Mouse (Mus musculus): ENCODE results near the gene Tmco4. TPM values are rescaled to one million over a fixed set of nuclear protein-coding genes. Genes with fewer than 3 reads are reported as not detected.
A peak's percentile ranks its signal among the peaks of the same experiment; 100 is the strongest.

Tmco4 gene
- polyA plus RNA-seq, 1 experiment from 2014 or later, result 1.4 TPM

DNA sequence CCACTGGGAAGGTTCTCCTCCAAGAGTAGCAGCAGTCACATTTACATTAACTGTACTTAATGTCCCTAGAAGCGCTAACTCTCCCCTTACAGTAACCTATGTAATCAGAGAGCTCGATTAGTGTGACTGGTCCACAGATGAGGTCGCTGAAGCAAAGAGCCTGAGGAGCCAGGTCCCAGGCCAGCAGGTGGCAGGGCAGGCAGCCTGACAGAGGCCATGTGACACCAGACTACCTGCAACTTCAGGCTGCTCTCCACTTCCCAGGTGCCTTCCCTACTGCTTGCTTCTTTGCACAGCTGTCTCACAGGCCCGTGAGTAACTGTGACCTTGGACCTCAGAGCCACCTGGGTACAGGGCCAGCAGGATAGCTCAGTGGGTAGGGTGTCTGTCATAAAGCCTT, 61.9 kb downstream of the Tmco4 start:
- H3K9me3 ChIP-seq (replicated peaks), result no peaks in the 10 kb centered on the region
- no peak for DNase-seq (ENCODE audit: low spot score)
- no peak overlapping the region for H3K27ac ChIP-seq
- peaks cover 16% of the 10 kb centered on the region for H3K4me1 ChIP-seq
- WGBS, result 52% methylated on average over 4 of the region's 4 CpGs
- peaks cover 4% of the 10 kb centered on the region; the same call in 1 of the 2 replicates for H3K27me3 ChIP-seq (ENCODE audit: low read depth, poor library complexity, severe bottlenecking)
- H3K36me3 ChIP-seq, result no peaks in the 10 kb centered on the region
- H3K4me3 ChIP-seq, result no peak overlapping the region

DNA sequence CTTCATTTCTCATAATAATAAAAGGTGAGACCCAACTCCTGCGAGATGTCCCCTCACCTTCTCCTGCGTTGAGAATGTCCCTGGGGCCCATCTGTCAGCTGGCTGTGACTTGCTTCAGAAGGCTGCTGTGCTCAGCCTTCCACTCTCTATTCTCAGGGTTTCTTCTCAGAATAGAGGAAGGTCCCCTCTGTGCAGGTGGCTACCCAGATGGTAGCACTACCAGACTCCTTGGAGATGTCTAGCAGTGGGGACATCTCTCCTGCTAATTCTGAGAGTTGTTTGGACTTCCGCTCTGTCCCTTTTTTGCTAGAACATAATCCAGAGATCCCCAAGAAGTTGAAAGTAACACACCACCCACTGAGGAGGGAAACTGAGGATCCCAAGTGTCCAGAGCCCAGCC, 62.3 kb downstream of the Tmco4 start:
- peaks cover 20% of the 10 kb centered on the region for H3K4me1 ChIP-seq
- no peak overlapping the region for H3K4me3 ChIP-seq
- 95% methylated on average over 3 of the region's 3 CpGs for WGBS
- no peak overlapping the region for H3K27ac ChIP-seq
- no peaks in the 10 kb centered on the region for H3K36me3 ChIP-seq
- H3K27me3 ChIP-seq (ENCODE audit: low read depth, poor library complexity, severe bottlenecking), result peaks cover 8% of the 10 kb centered on the region; the same call in 1 of the 2 replicates
- no peaks in the 10 kb centered on the region for H3K9me3 ChIP-seq (replicated peaks)
- no peak for DNase-seq (ENCODE audit: low spot score)

DNA sequence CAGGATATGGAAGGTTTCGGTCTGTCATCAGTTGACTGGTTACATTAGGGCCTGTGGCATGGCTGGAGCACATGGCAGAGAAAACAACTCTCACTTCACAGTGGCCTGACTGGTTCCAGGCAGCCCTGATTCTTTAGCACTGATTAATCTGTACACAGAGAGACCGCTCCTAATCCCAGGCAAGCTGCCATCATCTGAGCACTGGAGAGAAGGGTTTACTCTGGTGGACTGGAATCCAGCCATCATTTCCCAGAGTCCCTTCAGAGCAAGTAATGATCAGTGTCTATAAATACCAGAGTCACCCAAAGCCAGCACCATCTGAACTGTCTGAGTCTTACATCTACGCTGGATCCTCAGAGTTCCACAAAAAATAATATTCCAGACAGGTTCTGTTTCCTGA, 63.1 kb downstream of the Tmco4 start:
- Histone ChIP-seq H3K27ac (no peak overlapping the region), H3K9me3 (replicated peaks) (no peaks in the 10 kb centered on the region), H3K4me3 (no peak overlapping the region), H3K36me3 (no peaks in the 10 kb centered on the region), H3K4me1 (peaks cover 29% of the 10 kb centered on the region), H3K27me3 (ENCODE audit: low read depth, poor library complexity, severe bottlenecking) (peaks cover 16% of the 10 kb centered on the region; the same call in 1 of the 2 replicates)
- 94% methylated on average over 3 of the region's 3 CpGs for WGBS
- no peak for DNase-seq (ENCODE audit: low spot score)

- Histone ChIP-seq H3K4me3 (no peak overlapping the region), H3K27me3 (ENCODE audit: low read depth, poor library complexity, severe bottlenecking) (peaks cover 17% of the 10 kb centered on the region; the same call in 1 of the 2 replicates), H3K27ac (no peak overlapping the region), H3K4me1 (peaks cover 28% of the 10 kb centered on the region), H3K9me3 (replicated peaks) (no peaks in the 10 kb centered on the region), H3K36me3 (no peaks in the 10 kb centered on the region)
- 83% methylated on average over 17 of the region's 17 CpGs for WGBS
- no peak for DNase-seq (ENCODE audit: low spot score)
Measured at GRCm38 (mm10) chr4:139037795-139038607, 65.3 kb downstream of the Tmco4 start.

DNA sequence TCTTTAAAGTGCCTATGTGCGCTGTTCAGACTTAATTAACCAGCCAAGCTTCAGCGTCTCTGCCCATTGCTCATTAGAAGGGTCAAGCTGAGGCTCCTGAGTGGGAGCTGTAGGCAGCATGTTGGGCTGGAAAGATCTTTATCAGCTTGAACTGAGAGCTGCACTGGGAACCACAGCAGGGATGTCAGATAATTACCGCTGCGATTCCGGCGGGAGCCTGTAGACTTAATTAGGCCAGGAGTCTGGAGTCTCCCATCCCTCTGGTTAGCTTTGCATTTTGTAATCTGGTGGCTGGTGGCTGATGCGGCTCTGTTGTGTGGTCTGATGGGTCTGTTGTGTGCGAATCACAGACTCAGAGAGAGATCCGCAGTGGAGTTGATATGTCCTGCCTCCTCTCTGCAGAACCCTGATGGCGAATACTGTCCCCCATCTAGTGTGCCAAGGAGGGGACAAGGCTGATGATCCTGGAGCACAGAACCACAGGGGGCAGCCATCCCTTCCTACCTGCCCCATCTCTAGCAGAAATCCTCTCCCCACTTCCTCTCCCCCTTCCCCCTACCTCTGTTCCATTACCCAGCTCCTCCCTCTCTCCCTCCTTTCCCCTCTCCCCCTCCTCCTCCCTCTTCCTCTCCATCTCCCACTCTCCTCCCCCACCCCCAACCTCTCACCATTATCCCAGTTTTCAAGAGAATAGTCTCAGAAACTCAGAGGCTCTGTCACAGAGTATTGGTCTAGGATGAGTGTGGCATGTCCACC, 67.6 kb downstream of the Tmco4 start:
- H3K27ac ChIP-seq, result no peak overlapping the region; the same call in 1 of the 2 replicates
- 6% methylated on average over 10 of the region's 10 CpGs for WGBS
- H3K36me3 ChIP-seq, result no peaks in the 10 kb centered on the region
- H3K4me3 ChIP-seq, result peak overlapping the region; percentile 10; the same call in 1 of the 2 replicates
- DNase-seq (ENCODE audit: low spot score), result peak; percentile 38
- H3K27me3 ChIP-seq (ENCODE audit: low read depth, poor library complexity, severe bottlenecking), result peaks cover 17% of the 10 kb centered on the region; the same call in 1 of the 2 replicates
- peaks cover 28% of the 10 kb centered on the region for H3K4me1 ChIP-seq
- no peaks in the 10 kb centered on the region for H3K9me3 ChIP-seq (replicated peaks)

DNA sequence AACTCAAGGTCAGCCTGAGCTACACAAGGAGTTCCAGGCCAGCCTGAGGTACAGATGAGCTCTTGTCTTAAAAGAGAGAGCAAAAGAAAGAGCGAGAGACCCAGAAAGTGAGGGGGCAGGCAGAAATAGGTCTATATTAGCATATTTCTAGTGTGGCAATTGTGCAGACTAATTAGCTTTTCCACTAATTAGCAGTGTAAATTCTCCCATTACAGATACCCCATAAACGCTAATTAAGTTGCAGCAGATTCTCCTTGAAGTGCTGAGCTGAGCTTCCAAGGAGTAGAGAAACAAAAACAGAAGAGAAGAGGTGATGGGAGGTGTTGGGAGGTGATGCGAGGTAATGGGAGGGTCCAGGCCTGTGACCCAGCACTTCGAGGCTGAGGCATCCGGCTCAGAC, 69.9 kb downstream of the Tmco4 start:
- no peak for DNase-seq (ENCODE audit: low spot score)
- Histone ChIP-seq H3K4me1 (peaks cover 32% of the 10 kb centered on the region), H3K36me3 (no peaks in the 10 kb centered on the region), H3K27ac (no peak overlapping the region), H3K27me3 (ENCODE audit: low read depth, poor library complexity, severe bottlenecking) (peaks cover 17% of the 10 kb centered on the region; the same call in 1 of the 2 replicates), H3K4me3 (no peak overlapping the region), H3K9me3 (replicated peaks) (no peaks in the 10 kb centered on the region)
- WGBS, result 81% methylated on average over 5 of the region's 5 CpGs

- 85% methylated on average over 2 of the region's 2 CpGs for WGBS
- Histone ChIP-seq H3K36me3 (no peaks in the 10 kb centered on the region), H3K27me3 (ENCODE audit: low read depth, poor library complexity, severe bottlenecking) (peaks cover 17% of the 10 kb centered on the region; the same call in 1 of the 2 replicates), H3K4me1 (peaks cover 23% of the 10 kb centered on the region), H3K27ac (no peak overlapping the region), H3K9me3 (replicated peaks) (no peaks in the 10 kb centered on the region), H3K4me3 (no peak overlapping the region)
- no peak for DNase-seq (ENCODE audit: low spot score)
Measured at GRCm38 (mm10) chr4:139043600-139043999, 70.9 kb downstream of the Tmco4 start.

- no peak overlapping the region for H3K27ac ChIP-seq
- H3K4me1 ChIP-seq, result peaks cover 20% of the 10 kb centered on the region
- H3K9me3 ChIP-seq (replicated peaks), result no peaks in the 10 kb centered on the region
- no peak for DNase-seq (ENCODE audit: low spot score)
- 87% methylated on average over 5 of the region's 5 CpGs for WGBS
- H3K4me3 ChIP-seq, result no peak overlapping the region
- H3K27me3 ChIP-seq (ENCODE audit: low read depth, poor library complexity, severe bottlenecking), result peaks cover 13% of the 10 kb centered on the region; the same call in 1 of the 2 replicates
- H3K36me3 ChIP-seq, result no peaks in the 10 kb centered on the region
Measured at GRCm38 (mm10) chr4:139044566-139044965, 71.9 kb downstream of the Tmco4 start.

DNA sequence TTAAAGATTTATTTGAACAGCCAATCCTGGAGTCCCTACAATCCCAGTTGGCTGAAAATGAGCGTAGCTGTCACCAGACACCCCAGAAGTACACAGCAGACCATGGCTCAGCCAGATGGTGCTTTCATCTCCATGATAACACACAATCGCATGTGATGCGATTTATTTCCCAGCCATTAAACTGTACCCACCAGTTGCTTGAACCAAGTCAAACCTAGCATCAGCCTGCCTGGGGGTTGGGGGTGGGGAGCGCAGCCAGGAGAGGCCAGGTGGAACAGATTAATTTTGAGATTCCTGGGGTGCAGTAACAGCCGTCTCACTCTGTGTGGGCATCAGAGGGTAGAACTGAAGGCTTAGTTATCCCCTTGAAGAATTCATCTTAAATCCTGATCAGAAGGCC, 73.7 kb downstream of the Tmco4 start:
- WGBS, result 84% methylated on average over 5 of the region's 5 CpGs
- H3K4me3 ChIP-seq, result no peak overlapping the region

GRCm38 (mm10) chr4:139048518-139048917, 75.8 kb downstream of the Tmco4 start:
- 79% methylated on average over 6 of the region's 6 CpGs for WGBS

More for the DNA sequence above, 73.7 kb downstream of the Tmco4 start:
- no peaks in the 10 kb centered on the region for H3K27me3 ChIP-seq (ENCODE audit: low read depth, poor library complexity, severe bottlenecking)
- H3K27ac ChIP-seq, result no peak overlapping the region
- no peaks in the 10 kb centered on the region for H3K36me3 ChIP-seq
- DNase-seq (ENCODE audit: low spot score), result no peak
- H3K9me3 ChIP-seq (replicated peaks), result no peaks in the 10 kb centered on the region
- peaks cover 6% of the 10 kb centered on the region for H3K4me1 ChIP-seq

DNA sequence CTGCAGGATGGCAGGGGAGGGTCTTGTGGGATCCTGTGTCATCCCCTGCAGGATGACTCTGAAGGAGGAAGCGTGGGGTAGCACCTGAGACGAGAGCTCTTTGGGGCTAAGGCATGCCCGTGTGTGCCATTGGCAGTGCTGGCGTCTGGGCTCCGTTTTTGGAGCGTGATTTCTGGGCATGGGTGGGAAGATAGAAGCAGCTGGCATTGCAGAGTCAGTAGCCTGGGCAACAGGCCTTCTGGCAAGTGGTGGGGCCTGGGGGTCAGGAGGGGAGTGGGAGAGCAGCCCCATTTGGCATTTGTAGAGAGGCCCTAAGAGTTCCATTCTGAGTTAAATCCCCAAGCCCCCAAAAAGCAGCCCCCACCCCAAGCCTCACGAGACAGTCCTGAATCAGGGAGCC, 80.1 kb downstream of the Tmco4 start:
- 86% methylated on average over 7 of the region's 7 CpGs for WGBS
- no peaks in the 10 kb centered on the region for H3K9me3 ChIP-seq (replicated peaks)
- H3K4me1 ChIP-seq, result no peaks in the 10 kb centered on the region; the same call in 1 of the 2 replicates
- no peaks in the 10 kb centered on the region for H3K36me3 ChIP-seq
- no peak for DNase-seq (ENCODE audit: low spot score)
- no peaks in the 10 kb centered on the region for H3K27me3 ChIP-seq (ENCODE audit: low read depth, poor library complexity, severe bottlenecking)
- H3K4me3 ChIP-seq, result no peak overlapping the region
- no peak overlapping the region for H3K27ac ChIP-seq

More at GRCm38 (mm10) chr4:139048518-139048917, 75.8 kb downstream of the Tmco4 start:
- no peaks in the 10 kb centered on the region for H3K27me3 ChIP-seq (ENCODE audit: low read depth, poor library complexity, severe bottlenecking)
- no peaks in the 10 kb centered on the region for H3K36me3 ChIP-seq
- no peak overlapping the region for H3K4me3 ChIP-seq
- no peak overlapping the region for H3K27ac ChIP-seq
- no peaks in the 10 kb centered on the region for H3K9me3 ChIP-seq (replicated peaks)
- no peak for DNase-seq (ENCODE audit: low spot score)
- peaks cover 6% of the 10 kb centered on the region for H3K4me1 ChIP-seq

- H3K36me3 ChIP-seq, result no peaks in the 10 kb centered on the region
- DNase-seq (ENCODE audit: low spot score), result no peak
- no peaks in the 10 kb centered on the region; the same call in 1 of the 2 replicates for H3K4me1 ChIP-seq
- H3K4me3 ChIP-seq, result no peak overlapping the region
- WGBS, result 43% methylated on average over 5 of the region's 5 CpGs
- no peaks in the 10 kb centered on the region for H3K27me3 ChIP-seq (ENCODE audit: low read depth, poor library complexity, severe bottlenecking)
- H3K9me3 ChIP-seq (replicated peaks), result no peaks in the 10 kb centered on the region
- H3K27ac ChIP-seq, result no peak overlapping the region
Measured at GRCm38 (mm10) chr4:139053391-139053790, 80.7 kb downstream of the Tmco4 start.
